Mouse (Mus musculus): ENCODE results near the gene Stx19.

The Stx19 gene

GRCm38 (mm10) chr16:62814491-62814890 lies at the start of gene Stx19:
Gene Stx19, plus strand, starts transcription at chr16:62814676.
- DNase-seq (ENCODE audit: low spot score), result no peak

- DNase-seq (ENCODE audit: low spot score), result no peak
Observed at GRCm38 (mm10) chr16:62773462-62773861, 41.0 kb upstream of the Stx19 start.

- DNase-seq (ENCODE audit: low spot score), result no peak
Observed at GRCm38 (mm10) chr16:62776034-62776433, 38.4 kb upstream of the Stx19 start.

DNA sequence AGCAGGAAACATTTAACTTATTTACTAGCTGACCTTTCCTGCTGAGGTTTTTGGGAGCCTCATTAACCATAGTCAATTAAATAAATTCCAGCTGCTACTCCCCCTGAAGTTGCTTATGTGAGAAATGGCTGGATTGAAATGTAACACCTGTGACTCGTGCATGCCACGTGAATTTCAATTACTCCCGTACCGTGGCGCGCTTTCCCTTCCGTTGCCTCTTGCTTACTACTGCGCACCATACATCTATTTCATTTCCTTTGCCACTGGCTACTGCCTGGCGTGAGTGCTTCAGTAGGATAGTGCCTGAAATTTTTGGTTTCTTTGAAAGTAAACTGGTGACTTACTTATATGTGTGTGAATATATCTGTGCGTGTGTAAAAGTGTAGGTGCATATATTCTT lies 36.2 kb upstream of the Stx19 start:
- peak; percentile 25 for DNase-seq (ENCODE audit: low spot score)

GRCm38 (mm10) chr16:62782229-62782628 lies 32.2 kb upstream of the Stx19 start:
- peak; percentile 51 for DNase-seq (ENCODE audit: low spot score)

GRCm38 (mm10) chr16:62786621-62787331 lies 27.7 kb upstream of the Stx19 start, which contains the start of gene Nsun3:
Gene Nsun3, minus strand, starts transcription at chr16:62786818.
- peak; percentile 96 for DNase-seq (ENCODE audit: low spot score)

DNA sequence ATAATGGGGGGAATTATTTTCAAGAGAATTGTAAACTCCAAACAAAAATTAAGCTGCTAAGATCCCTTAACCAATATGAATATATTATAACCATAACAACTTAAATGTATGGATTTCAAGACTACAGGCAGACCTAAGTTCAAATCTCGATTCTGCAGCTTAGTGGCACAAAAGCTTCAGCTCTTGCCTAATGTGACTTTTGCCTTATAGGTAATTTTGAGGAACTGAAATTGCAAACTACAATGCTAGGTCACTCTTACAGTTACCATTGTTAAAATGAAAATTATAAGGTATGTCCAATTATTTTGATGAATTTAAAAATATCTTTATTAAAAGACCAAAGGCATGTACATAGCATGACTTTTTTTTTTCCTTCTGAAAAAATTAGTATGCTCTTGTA lies 17.9 kb upstream of the Stx19 start:
- DNase-seq (ENCODE audit: low spot score), result no peak

DNA sequence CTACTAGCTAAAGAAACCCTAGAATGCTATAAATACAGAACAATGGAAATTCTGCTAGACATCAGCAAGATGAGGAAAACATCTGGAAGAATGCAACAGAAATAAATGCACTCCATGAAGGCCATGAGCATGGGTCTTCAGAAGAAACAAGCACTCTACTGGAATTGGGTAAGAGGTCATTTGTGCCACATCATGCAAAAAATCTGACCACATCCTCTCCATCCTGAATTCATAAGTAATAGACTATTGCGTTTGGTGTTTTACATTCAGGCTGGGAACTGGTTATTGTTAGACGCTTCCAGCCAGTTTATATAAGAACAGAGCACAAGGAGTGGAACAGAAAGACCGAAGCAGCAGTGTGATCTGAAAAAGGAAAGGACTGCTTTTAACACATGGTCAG lies 15.7 kb upstream of the Stx19 start:
- no peak for DNase-seq (ENCODE audit: low spot score)

GRCm38 (mm10) chr16:62799426-62799825 lies 15.1 kb upstream of the Stx19 start:
- no peak for DNase-seq (ENCODE audit: low spot score)

GRCm38 (mm10) chr16:62799839-62800238 lies 14.6 kb upstream of the Stx19 start:
- no peak for DNase-seq (ENCODE audit: low spot score)

- DNase-seq (ENCODE audit: low spot score), result no peak
Observed at GRCm38 (mm10) chr16:62804621-62805020, 9.9 kb upstream of the Stx19 start.

- no peak for DNase-seq (ENCODE audit: low spot score)
Observed at GRCm38 (mm10) chr16:62807249-62807979, 7.1 kb upstream of the Stx19 start.

DNA sequence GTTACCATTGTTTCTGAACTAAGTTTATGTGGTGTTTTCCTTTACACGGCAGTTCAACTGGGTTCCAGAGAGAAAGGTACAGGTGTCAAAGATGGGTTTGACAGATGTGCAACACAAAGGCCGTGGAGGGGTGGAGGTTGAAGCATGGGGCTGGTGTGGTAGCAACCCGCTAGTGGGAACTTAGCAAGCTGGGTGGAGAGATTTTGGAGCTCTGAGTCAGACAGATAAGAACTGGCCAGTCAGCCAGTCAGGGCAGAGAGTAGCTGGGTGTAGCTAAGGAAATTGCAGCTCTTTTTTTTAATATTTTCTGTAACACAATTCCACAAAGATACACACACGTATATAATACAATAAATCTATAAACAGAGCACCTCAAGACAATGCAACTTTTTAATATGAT lies 3.6 kb upstream of the Stx19 start:
- no peak for DNase-seq (ENCODE audit: low spot score)

GRCm38 (mm10) chr16:62813790-62814189 lies 686 bp upstream of the Stx19 start:
- no peak for DNase-seq (ENCODE audit: low spot score)

DNA sequence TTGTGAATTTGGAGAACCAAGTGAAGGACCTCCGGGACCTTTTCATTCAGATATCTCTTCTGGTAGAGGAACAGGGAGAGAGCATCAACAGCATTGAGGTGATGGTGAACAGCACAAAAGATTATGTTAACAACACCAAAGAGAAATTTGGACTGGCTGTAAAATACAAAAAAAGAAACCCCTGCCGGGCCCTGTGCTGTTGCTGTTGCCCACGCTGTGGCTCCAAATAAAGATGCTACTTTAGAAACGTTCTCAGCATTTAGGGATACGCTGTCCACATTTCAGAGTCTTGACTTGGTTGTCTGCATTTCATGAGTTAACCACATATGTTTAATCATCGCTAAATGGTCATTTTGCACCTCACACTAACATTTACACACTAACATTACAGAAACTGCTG lies 8.0 kb downstream of the Stx19 start:
- DNase-seq (ENCODE audit: low spot score), result no peak

DNA sequence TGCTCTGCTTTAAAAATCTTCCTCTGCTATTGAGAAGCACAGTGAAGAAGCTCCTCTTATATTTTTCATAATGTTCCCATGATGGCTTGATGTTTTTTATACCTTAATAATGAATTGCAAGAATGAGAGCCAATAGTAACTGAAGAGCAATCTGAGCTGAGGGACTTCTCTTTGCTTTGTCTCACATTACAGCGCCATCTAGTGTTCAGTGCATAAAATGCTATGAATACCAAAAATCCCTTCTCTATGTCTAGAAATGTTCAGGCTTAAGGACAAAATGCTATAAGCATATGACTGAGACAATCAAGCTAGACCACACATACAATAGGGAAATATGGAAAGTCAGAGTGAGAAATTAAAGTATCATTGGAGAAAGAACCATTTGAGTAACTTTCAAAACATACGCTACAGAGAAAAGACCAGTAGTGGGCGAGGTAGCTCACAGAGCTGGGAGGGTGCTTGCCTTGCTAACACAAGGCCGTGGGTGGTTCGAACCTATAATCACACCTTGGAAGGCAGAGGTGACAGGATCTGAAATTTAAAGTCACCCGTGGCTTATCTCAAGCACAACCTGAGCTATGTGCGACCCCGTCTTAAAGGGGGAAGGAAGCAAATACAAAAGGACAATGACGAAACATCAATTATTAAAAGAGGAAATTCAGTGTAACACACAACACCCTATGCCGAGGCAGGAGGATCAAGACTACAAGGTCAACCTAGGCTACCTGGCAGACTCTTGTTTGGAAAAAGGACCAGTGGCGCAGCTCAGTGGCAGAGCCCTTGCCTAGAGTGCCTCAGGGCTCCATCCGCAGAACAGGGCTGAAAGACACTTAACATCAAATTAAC lies 11.9 kb downstream of the Stx19 start:
- peak; percentile 83 for DNase-seq (ENCODE audit: low spot score)

DNA sequence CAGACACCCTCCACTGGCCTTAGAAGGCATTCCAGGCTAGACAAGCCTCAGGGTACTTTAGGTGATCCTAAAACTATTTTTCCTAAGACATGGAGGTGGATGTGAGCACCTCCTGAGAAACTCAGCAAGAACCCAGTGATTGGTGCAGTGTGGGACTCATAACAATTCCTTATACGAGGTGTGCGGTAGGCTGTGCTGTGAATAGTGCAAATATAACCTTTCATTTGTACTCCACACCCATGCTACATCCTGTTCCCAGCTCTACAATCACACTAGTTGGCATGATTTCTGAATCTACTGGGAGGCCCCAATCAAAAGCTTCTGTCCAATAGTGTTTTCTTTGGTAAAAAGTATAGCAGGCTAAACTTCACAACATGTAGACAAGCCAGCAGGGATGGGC lies 17.6 kb downstream of the Stx19 start:
- no peak for DNase-seq (ENCODE audit: low spot score)

DNA sequence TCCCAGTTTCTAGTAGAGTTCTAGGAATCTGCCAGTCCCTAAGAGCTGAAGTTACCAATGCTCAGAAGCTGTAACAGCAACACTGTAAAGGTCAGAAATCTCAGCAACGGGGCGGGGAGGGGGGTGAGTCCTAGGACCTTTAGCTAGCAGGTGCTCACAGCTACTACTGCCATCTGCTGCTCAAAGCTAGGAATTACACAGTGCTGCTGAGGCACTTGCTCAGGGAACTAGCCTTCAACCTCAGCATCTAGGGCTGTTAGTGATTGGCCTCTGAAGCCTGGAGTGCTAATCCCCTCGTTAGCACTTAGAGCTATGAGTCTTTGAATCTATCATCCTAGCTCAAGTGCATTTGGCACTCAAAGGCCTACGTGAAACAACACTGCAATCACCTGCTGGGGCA lies 18.0 kb downstream of the Stx19 start:
- peak; percentile 77 for DNase-seq (ENCODE audit: low spot score)

DNA sequence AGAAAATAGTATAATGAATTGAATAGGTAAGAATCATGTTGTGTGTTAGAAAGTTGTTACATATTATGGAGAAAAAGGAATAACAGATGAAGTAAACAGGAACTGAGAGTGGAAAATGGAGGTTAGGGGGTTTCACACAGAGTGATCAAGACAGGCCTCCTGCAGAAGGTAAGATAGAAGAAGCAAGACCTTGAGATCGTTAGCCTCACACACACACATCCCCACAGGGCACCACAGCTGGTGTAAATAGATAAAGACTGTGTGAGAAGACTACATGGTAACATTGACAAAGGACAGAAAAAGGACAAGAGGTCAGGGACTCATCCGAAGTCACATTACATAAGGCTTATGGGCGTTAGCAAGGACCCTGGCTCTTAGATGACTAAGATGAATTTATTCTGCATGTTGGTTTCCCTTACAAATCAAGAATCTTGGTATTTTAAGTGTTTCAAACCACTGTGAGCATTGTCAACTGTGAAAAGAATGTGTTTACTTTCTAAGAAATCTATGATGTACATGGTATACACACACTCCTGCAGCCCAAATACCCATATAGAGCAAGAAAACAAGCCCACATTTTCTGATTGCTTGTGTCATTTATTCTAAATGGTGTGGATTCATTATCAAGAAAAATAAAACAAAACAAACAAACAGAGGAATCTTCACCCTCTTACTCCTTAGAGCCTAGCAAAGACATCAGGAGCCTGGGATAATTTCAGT lies 19.7 kb downstream of the Stx19 start:
- DNase-seq (ENCODE audit: low spot score), result no peak

DNA sequence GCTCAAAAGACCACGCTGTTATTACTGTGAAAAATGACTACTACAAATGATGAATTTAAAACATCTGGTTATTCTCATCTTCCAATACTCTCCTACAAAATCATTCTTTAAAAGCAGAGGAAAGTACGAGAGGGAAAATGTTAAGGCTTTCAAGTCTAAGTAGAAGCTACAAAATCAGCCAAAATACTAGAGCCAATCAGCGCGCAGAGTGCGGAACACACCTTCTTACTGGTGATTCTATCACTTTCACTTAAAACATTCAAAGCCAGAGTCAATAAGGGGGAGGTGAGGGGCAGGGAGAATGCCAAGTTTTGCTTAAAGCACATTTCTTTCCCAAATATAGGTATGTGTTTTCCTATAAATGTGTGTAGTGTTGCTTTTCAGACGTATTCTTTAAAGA lies 30.9 kb downstream of the Stx19 start:
- no peak for DNase-seq (ENCODE audit: low spot score)

- DNase-seq (ENCODE audit: low spot score), result peak; percentile 97
Observed at GRCm38 (mm10) chr16:62846498-62847312, 32.2 kb downstream of the Stx19 start, which contains the start of gene Arl13b. Gene Arl13b, minus strand, starts transcription at chr16:62847040.
